Mouse (Mus musculus) neural tube, embryonic 13.5 days (tissue): ENCODE measurements at regions not wholly inside any gene's neighbourhood (a gene's known extent, or its start where the extent isn't known, plus 50 kb on each side); places are given as distances from the start of the nearest gene placed in this dataset.

Experiments
- ATAC-seq: fragments of 200-750 bp; cut with Nextera tagmentation; 2 replicates; pipeline ENCODE4 v1.8.0; 2017; ENCODE audit warnings: low read depth, mild to moderate bottlenecking, moderate TSS enrichment, moderate library complexity
- H3K27ac ChIP-seq: fragments of 300-500 bp; sonication (generic); replicated peaks from 2 replicates; pipeline ENCODE4 v1.5.1; 2015; ENCODE audit warnings: moderate library complexity, mild to moderate bottlenecking, inconsistent platforms
- H3K27me3 ChIP-seq: fragments of 300-500 bp; sonication (generic); 2 replicates; pipeline ENCODE4 v1.6.1; 2015; ENCODE audit warnings: mild to moderate bottlenecking, inconsistent platforms
- H3K36me3 ChIP-seq: fragments of 300-500 bp; sonication (generic); 2 replicates; pipeline ENCODE4 v1.6.1; 2015; ENCODE audit warnings: mild to moderate bottlenecking, inconsistent platforms
- H3K4me1 ChIP-seq: fragments of 300-500 bp; sonication (generic); replicated peaks from 2 replicates; pipeline ENCODE4 v1.6.1; 2015; ENCODE audit warnings: inconsistent platforms
- H3K4me2 ChIP-seq: fragments of 300-500 bp; sonication (generic); 2 replicates; pipeline ENCODE4 v1.6.1; 2015; ENCODE audit warnings: inconsistent platforms, mild to moderate bottlenecking, moderate library complexity
- H3K4me3 ChIP-seq: fragments of 300-500 bp; sonication (generic); 2 replicates; pipeline ENCODE4 v1.5.1; 2015; ENCODE audit warnings: mild to moderate bottlenecking, inconsistent platforms
- H3K9ac ChIP-seq: fragments of 300-500 bp; sonication (generic); 2 replicates; pipeline ENCODE4 v1.6.1; 2015; ENCODE audit warnings: moderate library complexity, mild to moderate bottlenecking, inconsistent platforms
- H3K9me3 ChIP-seq: fragments of 300-500 bp; sonication (generic); 2 replicates; pipeline ENCODE4 v1.6.1; 2016; ENCODE audit warnings: inconsistent platforms
- WGBS: fragments of 180-500 bp; shearing (Covaris S2); methylation state at CpG from one replicate; pipeline ENCODE4 v1.1.7; 2015; 5-methylcytosine and 5-hydroxymethylcytosine counted together

- Histone ChIP-seq H3K9me3 (no peaks in the 10 kb centered on the region), H3K9ac (no peak overlapping the region), H3K27ac (no peak overlapping the region), H3K4me2 (no peak overlapping the region), H3K27me3 (no peaks in the 10 kb centered on the region), H3K4me1 (no peaks in the 10 kb centered on the region), H3K36me3 (no peaks in the 10 kb centered on the region), H3K4me3 (no peak overlapping the region)
- ATAC-seq: no peak
- 86% methylated on average over 5 of the region's 5 CpGs for WGBS
Observed at GRCm38 (mm10) chr9:116338093-116338728, 163.1 kb upstream of the Tgfbr2 start.

GRCm38 (mm10) chr9:116337446-116338010, 162.4 kb upstream of the Tgfbr2 start:
- 94% methylated on average over 8 of the region's 8 CpGs for WGBS
- Histone ChIP-seq H3K4me2 (no peak overlapping the region), H3K27ac (no peak overlapping the region), H3K9ac (no peak overlapping the region), H3K4me1 (no peaks in the 10 kb centered on the region), H3K4me3 (no peak overlapping the region), H3K36me3 (no peaks in the 10 kb centered on the region), H3K9me3 (no peaks in the 10 kb centered on the region), H3K27me3 (no peaks in the 10 kb centered on the region)
- no peak for ATAC-seq

DNA sequence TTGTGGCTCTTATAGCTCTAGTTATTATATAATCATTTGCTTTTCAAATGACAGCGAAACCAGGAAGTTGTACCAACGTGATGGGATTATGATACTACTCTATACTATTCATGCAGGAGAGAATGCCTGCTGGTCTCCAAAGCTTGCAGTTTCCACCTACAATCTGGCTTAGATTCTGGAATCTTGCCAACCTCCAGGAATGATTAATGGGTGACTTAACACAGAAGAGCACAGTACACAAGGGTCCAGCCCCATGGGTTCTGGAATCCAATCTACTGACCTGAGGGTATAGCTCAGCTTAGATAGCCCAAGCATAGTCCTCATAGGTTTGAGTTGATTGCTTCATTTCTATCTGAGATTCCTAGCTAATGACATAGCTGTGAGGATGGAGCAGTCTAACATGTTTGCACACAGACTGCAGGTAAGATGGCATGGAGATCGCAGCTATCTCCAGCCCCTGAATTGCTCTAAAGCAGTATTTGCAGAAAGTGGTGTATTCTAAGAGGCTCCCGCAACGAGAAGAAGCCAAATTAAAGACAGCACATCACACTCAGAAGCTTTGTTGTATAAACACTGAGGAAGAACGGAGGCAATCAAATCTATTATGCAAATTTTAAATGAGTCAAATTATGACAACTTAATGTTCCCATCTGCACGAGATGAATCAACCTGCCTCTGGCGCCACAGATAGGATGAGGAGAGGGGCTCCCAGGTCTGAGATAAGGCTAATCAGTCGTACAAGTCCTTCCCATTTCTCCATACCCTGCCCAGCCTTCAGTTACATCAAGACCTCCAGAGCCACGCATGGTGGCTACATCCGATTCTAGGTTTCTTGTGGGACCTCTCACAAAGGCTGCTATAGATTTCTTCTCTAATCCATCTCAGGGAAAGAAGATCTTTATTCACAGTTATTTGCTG, 160.7 kb upstream of the Tgfbr2 start:
- H3K9ac ChIP-seq: no peak overlapping the region
- 88% methylated on average over 11 of the region's 11 CpGs for WGBS
- H3K27ac ChIP-seq: no peak overlapping the region
- H3K4me2 ChIP-seq: no peak overlapping the region
- no peaks in the 10 kb centered on the region for H3K4me1 ChIP-seq
- H3K36me3 ChIP-seq: no peaks in the 10 kb centered on the region
- no peak overlapping the region for H3K4me3 ChIP-seq
- no peaks in the 10 kb centered on the region for H3K9me3 ChIP-seq
- no peaks in the 10 kb centered on the region for H3K27me3 ChIP-seq
- ATAC-seq: no peak

GRCm38 (mm10) chr9:116333956-116334463, 158.8 kb upstream of the Tgfbr2 start:
- Histone ChIP-seq H3K27ac (no peak overlapping the region), H3K27me3 (no peaks in the 10 kb centered on the region), H3K4me3 (no peak overlapping the region), H3K9ac (no peak overlapping the region), H3K9me3 (no peaks in the 10 kb centered on the region), H3K4me1 (no peaks in the 10 kb centered on the region), H3K36me3 (no peaks in the 10 kb centered on the region), H3K4me2 (no peak overlapping the region)
- ATAC-seq: no peak
- 77% methylated on average over 6 of the region's 6 CpGs for WGBS

GRCm38 (mm10) chr9:116332485-116333118, 157.4 kb upstream of the Tgfbr2 start:
- Histone ChIP-seq H3K36me3 (no peaks in the 10 kb centered on the region), H3K27me3 (no peaks in the 10 kb centered on the region), H3K27ac (no peak overlapping the region), H3K4me1 (no peaks in the 10 kb centered on the region), H3K4me3 (no peak overlapping the region), H3K9ac (no peak overlapping the region), H3K4me2 (no peak overlapping the region), H3K9me3 (no peaks in the 10 kb centered on the region)
- WGBS: 91% methylated on average over 5 of the region's 5 CpGs
- no peak for ATAC-seq

DNA sequence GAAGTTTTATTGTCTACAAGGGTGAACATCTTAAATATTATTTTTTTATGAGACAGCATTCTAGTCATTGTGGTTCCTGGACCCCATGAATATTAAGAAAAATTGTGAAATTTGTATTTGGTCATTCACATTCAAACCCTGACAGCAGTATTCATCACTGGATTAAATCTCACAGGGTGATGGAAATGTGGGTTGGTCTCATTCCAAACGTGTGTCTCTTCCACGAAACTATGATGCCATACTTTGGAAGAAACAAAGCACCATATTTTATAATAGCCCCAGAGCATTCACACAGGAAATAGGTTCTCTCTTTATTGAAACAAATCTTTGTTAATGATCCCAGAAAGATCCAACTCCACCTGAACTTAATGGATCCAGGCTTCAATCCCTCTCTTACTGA, 156.2 kb upstream of the Tgfbr2 start:
- WGBS: 80% methylated on average over 2 of the region's 2 CpGs
- no peak overlapping the region for H3K27ac ChIP-seq
- H3K9me3 ChIP-seq: no peaks in the 10 kb centered on the region
- H3K9ac ChIP-seq: no peak overlapping the region
- no peak overlapping the region for H3K4me2 ChIP-seq
- no peak for ATAC-seq
- H3K27me3 ChIP-seq: no peaks in the 10 kb centered on the region
- H3K4me3 ChIP-seq: no peak overlapping the region
- H3K4me1 ChIP-seq: no peaks in the 10 kb centered on the region
- no peaks in the 10 kb centered on the region for H3K36me3 ChIP-seq

GRCm38 (mm10) chr9:116330796-116331195, 155.6 kb upstream of the Tgfbr2 start:
- H3K4me2 ChIP-seq: no peak overlapping the region
- H3K4me1 ChIP-seq: no peaks in the 10 kb centered on the region
- H3K36me3 ChIP-seq: no peaks in the 10 kb centered on the region
- 77% methylated on average over 5 of the region's 5 CpGs for WGBS
- H3K9me3 ChIP-seq: no peaks in the 10 kb centered on the region
- no peak for ATAC-seq
- H3K27me3 ChIP-seq: no peaks in the 10 kb centered on the region
- H3K9ac ChIP-seq: no peak overlapping the region
- no peak overlapping the region for H3K27ac ChIP-seq
- H3K4me3 ChIP-seq: no peak overlapping the region

- H3K27me3 ChIP-seq: no peaks in the 10 kb centered on the region
- no peak overlapping the region for H3K4me3 ChIP-seq
- H3K36me3 ChIP-seq: no peaks in the 10 kb centered on the region
- no peaks in the 10 kb centered on the region for H3K9me3 ChIP-seq
- WGBS: 86% methylated on average over 5 of the region's 5 CpGs
- H3K4me2 ChIP-seq: no peak overlapping the region
- H3K9ac ChIP-seq: no peak overlapping the region
- no peak overlapping the region; the same call in 1 of the 2 replicates for H3K27ac ChIP-seq
- H3K4me1 ChIP-seq: peaks cover 3% of the 10 kb centered on the region; the same call in 1 of the 2 replicates
- no peak for ATAC-seq
Observed at GRCm38 (mm10) chr9:116329147-116329546, 154.0 kb upstream of the Tgfbr2 start.

DNA sequence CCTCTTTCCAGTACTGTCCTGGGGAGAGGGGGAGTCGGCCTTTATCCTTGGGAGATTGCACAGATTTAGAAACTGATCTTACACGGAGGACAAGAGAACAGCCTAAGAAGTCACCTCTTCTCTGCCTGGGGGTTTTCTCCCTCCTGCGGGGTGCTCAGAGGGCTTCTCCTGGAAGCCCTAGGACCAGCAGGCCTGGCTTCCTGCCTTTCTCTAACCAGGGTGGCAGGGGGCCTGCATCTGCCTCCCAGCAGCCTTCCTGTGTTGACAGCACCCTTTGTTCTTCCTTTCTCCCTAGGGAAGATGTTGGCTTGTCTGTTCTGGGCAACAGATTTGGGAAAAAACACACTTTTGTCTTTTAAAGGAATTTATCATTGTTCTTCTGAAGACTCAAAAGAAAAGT, 153.0 kb upstream of the Tgfbr2 start:
- Histone ChIP-seq H3K27me3 (no peaks in the 10 kb centered on the region), H3K36me3 (no peaks in the 10 kb centered on the region), H3K27ac (no peak overlapping the region), H3K9ac (no peak overlapping the region), H3K9me3 (no peaks in the 10 kb centered on the region), H3K4me2 (no peak overlapping the region), H3K4me1 (peaks cover 4% of the 10 kb centered on the region; the same call in 1 of the 2 replicates), H3K4me3 (no peak overlapping the region)
- no peak for ATAC-seq
- WGBS: 36% methylated on average over 3 of the region's 3 CpGs

DNA sequence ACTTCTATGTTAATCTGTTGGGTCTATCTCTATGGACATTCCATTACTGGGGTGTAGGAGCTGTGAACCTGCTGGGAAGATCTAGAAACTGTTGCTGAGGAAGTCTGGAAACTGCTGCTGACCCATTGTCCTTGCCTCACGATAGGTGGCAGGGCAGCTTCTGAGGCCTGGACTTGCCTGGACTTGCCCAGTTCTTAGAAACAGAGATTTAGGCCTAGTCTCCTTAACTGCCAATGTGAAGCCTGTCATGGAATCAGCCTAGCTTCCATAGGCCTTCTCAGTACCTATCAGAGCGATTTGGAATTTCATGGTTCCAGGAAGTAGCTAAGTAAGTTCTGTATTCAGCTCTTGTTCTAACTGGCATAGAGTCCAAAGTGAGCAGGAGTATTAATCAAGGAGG, 151.9 kb upstream of the Tgfbr2 start:
- Histone ChIP-seq H3K9me3 (no peaks in the 10 kb centered on the region), H3K27ac (no peak overlapping the region), H3K27me3 (no peaks in the 10 kb centered on the region), H3K4me2 (no peak overlapping the region), H3K9ac (no peak overlapping the region), H3K4me1 (peaks cover 4% of the 10 kb centered on the region; the same call in 1 of the 2 replicates), H3K4me3 (no peak overlapping the region), H3K36me3 (no peaks in the 10 kb centered on the region)
- no peak for ATAC-seq
- 93% methylated on average over 2 of the region's 2 CpGs for WGBS

- no peak overlapping the region for H3K4me3 ChIP-seq
- H3K4me2 ChIP-seq: no peak overlapping the region
- H3K9ac ChIP-seq: no peak overlapping the region
- 67% methylated on average over 4 of the region's 4 CpGs for WGBS
- H3K36me3 ChIP-seq: no peaks in the 10 kb centered on the region
- no peak overlapping the region for H3K27ac ChIP-seq
- H3K4me1 ChIP-seq: peaks cover 4% of the 10 kb centered on the region; the same call in 1 of the 2 replicates
- ATAC-seq: no peak
- H3K27me3 ChIP-seq: no peaks in the 10 kb centered on the region
- H3K9me3 ChIP-seq: no peaks in the 10 kb centered on the region
Observed at GRCm38 (mm10) chr9:116324971-116325370, 149.8 kb upstream of the Tgfbr2 start.
